Mouse (Mus musculus) kidney, adult 2 months (tissue): ENCODE measurements around the gene Lgals12.

Source experiments
- CTCF ChIP-seq: fragments of 200-500 bp; conservative IDR thresholded peaks from 2 replicates; pipeline ENCODE4 v1.5.1; 2011; ENCODE audit warnings: low read depth, mild to moderate bottlenecking, control low read depth, low read length, moderate library complexity, mixed read lengths; ENCODE audit not compliant: insufficient read depth, insufficient read length
- POLR2A ChIP-seq: fragments of 200-500 bp; IDR thresholded peaks from one replicate; pipeline ENCODE4 v1.6.1; 2011; ENCODE audit warnings: low read depth, low read length, control low read depth

GRCm38 (mm10) chr19:7585279-7585678 is 21.7 kb downstream of the Lgals12 start:
- TF ChIP-seq CTCF (no peak), POLR2A (no peak)
